Mouse (Mus musculus): Measurements from ENCODE around the gene Gm49380. TPM values are rescaled to one million over a fixed set of nuclear protein-coding genes. Genes with fewer than 3 reads are reported as not detected.

Gene Gm49380
- 0.43 TPM for polyA plus RNA-seq (2014; fragmentation: Illumina TruSeq; extraction: RNeasy Lipid Tissue Mini Kit (QIAGEN cat#74804))

GRCm38 (mm10) chr9:44113105-44113789 lies at the start of gene Gm49380, which contains the start of gene Rnf26:
Gm49380 (minus strand) TSS chr9:44113500.
Rnf26 (minus strand) TSS chr9:44113517.

GRCm38 (mm10) chr9:44134101-44134850 lies 21.0 kb upstream of the Gm49380 start, which contains the start of gene Mcam:
Mcam (plus strand) TSS chr9:44134469.

GRCm38 (mm10) chr9:44107110-44107509 lies 6.2 kb downstream of the Gm49380 start, which contains the start of gene C1qtnf5:
C1qtnf5 (plus strand) TSS chr9:44107245.

GRCm38 (mm10) chr9:44101490-44101889 lies 11.8 kb downstream of the Gm49380 start, which contains the start of gene Mfrp:
Mfrp (plus strand) TSS chr9:44101729.

GRCm38 (mm10) chr9:44066785-44067225 lies 46.5 kb downstream of the Gm49380 start, which contains the start of gene Usp2:
Usp2 (plus strand) TSS chr9:44067021.

GRCm38 (mm10) chr9:44042836-44043707 lies 70.2 kb downstream of the Gm49380 start, which contains the start of gene Thy1:
Thy1 (plus strand) TSS chr9:44043384.

Other genes with a start within 250 kb of the Gm49380 start
- 1.9 TPM for gene Thy1, start 70.1 kb downstream of the Gm49380 start, polyA plus RNA-seq (2014; fragmentation: Illumina TruSeq; extraction: RNeasy Lipid Tissue Mini Kit (QIAGEN cat#74804))
- gene Usp2, start 46.5 kb downstream of the Gm49380 start, polyA plus RNA-seq (2014; fragmentation: Illumina TruSeq; extraction: RNeasy Lipid Tissue Mini Kit (QIAGEN cat#74804)): 3.1 TPM
- not detected for gene Mfrp, start 11.8 kb downstream of the Gm49380 start, polyA plus RNA-seq (2014; fragmentation: Illumina TruSeq; extraction: RNeasy Lipid Tissue Mini Kit (QIAGEN cat#74804))
- gene C1qtnf5, start 6.3 kb downstream of the Gm49380 start, polyA plus RNA-seq (2014; fragmentation: Illumina TruSeq; extraction: RNeasy Lipid Tissue Mini Kit (QIAGEN cat#74804)): not detected
- gene Rnf26, start within 50 bp of the Gm49380 start, polyA plus RNA-seq (2014; fragmentation: Illumina TruSeq; extraction: RNeasy Lipid Tissue Mini Kit (QIAGEN cat#74804)): 1.1 TPM
- 23.9 TPM for gene Mcam, start 21.0 kb upstream of the Gm49380 start, polyA plus RNA-seq (2014; fragmentation: Illumina TruSeq; extraction: RNeasy Lipid Tissue Mini Kit (QIAGEN cat#74804))
- 36.8 TPM for gene Cbl, start 120.5 kb upstream of the Gm49380 start, polyA plus RNA-seq (2014; fragmentation: Illumina TruSeq; extraction: RNeasy Lipid Tissue Mini Kit (QIAGEN cat#74804))
- 4.9 TPM for gene Ccdc153, start 127.2 kb upstream of the Gm49380 start, polyA plus RNA-seq (2014; fragmentation: Illumina TruSeq; extraction: RNeasy Lipid Tissue Mini Kit (QIAGEN cat#74804))
- gene Pdzd3, start 138.0 kb upstream of the Gm49380 start, polyA plus RNA-seq (2014; fragmentation: Illumina TruSeq; extraction: RNeasy Lipid Tissue Mini Kit (QIAGEN cat#74804)): not detected
- not detected for gene Nlrx1, start 155.1 kb upstream of the Gm49380 start, polyA plus RNA-seq (2014; fragmentation: Illumina TruSeq; extraction: RNeasy Lipid Tissue Mini Kit (QIAGEN cat#74804))
- 0.14 TPM for gene Abcg4, start 175.1 kb upstream of the Gm49380 start, polyA plus RNA-seq (2014; fragmentation: Illumina TruSeq; extraction: RNeasy Lipid Tissue Mini Kit (QIAGEN cat#74804))
- gene Hinfp, start 192.2 kb upstream of the Gm49380 start, polyA plus RNA-seq (2014; fragmentation: Illumina TruSeq; extraction: RNeasy Lipid Tissue Mini Kit (QIAGEN cat#74804)): 15.0 TPM
- 0.63 TPM for gene C2cd2l, start 206.8 kb upstream of the Gm49380 start, polyA plus RNA-seq (2014; fragmentation: Illumina TruSeq; extraction: RNeasy Lipid Tissue Mini Kit (QIAGEN cat#74804))
- gene Dpagt1, start 212.5 kb upstream of the Gm49380 start, polyA plus RNA-seq (2014; fragmentation: Illumina TruSeq; extraction: RNeasy Lipid Tissue Mini Kit (QIAGEN cat#74804)): 11.4 TPM
- 9.2 TPM for gene H2afx, start 221.2 kb upstream of the Gm49380 start, polyA plus RNA-seq (2014; fragmentation: Illumina TruSeq; extraction: RNeasy Lipid Tissue Mini Kit (QIAGEN cat#74804))
- gene Hmbs, start 230.7 kb upstream of the Gm49380 start, polyA plus RNA-seq (2014; fragmentation: Illumina TruSeq; extraction: RNeasy Lipid Tissue Mini Kit (QIAGEN cat#74804)): 26.6 TPM
- 11.1 TPM for gene Vps11, start 248.2 kb upstream of the Gm49380 start, polyA plus RNA-seq (2014; fragmentation: Illumina TruSeq; extraction: RNeasy Lipid Tissue Mini Kit (QIAGEN cat#74804))

All from ovary, adult 10 weeks (tissue).